Mouse (Mus musculus) kidney, postnatal 10 days (tissue): ENCODE data around the gene Gpr1.
A peak's percentile ranks its signal among the peaks of the same experiment; 100 is the strongest.
"Not testable (repeated sequence)": the region's sequence is repeated elsewhere in the genome, so short reads cannot be mapped to it uniquely, and the experiment has no call there.

Experiments
- DNase-seq: peaks from one replicate; pipeline ENCODE4 v3.0.0; 2021; ENCODE audit warnings: mixed read lengths

The Gpr1 gene

GRCm38 (mm10) chr1:63214631-63215030, 288 bp upstream of the Gpr1 start:
- no peak for DNase-seq

DNA sequence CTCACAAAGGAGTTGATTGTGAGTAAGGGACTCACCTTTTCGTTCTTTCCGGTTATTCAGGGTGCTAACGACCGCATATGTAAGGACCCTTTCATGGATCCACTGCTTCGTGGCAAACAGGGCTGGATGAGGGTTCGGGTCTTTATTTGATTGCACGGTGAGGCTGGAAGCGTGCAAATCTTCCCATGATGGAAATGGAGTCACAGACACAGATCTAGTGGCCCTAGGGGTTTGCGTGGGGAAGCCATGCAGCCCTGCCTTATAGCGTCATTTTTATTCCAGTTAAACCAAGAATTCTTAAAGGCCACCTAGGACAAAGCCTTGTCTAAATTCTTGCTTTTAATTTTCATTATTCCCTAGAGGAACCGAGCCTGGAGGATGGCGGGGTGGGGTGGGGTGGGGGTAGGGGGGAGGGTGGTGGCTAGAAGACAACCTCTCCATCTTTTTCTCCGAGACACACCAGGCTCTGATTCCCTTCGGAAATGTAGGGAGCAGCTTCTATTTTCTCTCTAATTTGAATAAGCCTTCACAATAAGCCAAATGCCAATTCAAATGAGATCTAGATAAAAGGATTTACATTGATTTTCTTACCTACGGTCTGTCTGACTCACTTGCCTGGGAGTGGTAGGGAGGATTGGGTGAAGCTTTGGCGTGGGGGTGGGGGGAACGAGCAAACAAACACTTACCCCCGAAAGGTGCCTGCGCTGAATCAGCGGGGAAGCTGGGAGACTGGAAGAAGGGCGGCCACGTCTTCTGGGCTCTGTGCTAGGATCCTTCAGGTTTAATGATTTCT, 669 bp downstream of the Gpr1 start:
- DNase-seq: no peak

GRCm38 (mm10) chr1:63209861-63210529, 4.3 kb downstream of the Gpr1 start:
- DNase-seq: no peak

- no peak for DNase-seq
These were observed 6.7 kb downstream of the Gpr1 start for GRCm38 (mm10) chr1:63207607-63208006.

GRCm38 (mm10) chr1:63204660-63205394, 9.5 kb downstream of the Gpr1 start:
- no peak for DNase-seq

DNA sequence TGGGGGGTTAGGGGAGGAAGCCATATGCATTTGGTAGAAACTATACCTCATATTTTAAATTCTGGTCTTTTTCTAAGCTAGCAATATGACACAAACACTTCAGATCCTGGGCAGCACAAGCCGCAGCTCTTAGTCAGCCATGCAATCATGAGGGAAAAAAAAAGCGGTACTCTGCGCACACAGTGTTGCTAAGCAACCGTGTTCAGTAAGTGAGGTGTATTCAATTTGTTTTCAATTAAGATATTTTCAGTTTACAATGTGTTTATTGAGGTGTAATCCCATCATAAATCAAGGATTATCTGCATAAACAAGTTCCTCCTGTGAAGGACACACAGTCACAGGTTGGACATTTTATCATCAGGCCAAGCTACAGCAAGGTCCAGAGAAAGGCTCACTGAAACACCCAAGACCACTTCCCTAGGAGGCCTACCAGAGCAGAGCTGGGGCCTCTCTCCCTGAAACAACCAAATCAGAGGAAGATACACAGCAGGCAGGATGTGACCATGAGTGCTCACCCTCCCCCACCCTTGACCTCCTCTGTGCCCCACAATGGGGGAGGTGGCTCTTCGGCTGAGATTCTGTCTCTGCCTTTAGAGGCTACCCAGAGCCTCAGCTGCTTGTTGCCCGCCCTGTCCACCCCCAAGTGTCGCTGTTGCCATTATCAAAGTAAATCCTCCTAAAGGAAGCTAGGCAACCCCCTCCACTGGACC, 10.2 kb downstream of the Gpr1 start:
- DNase-seq: peak; percentile 44

DNA sequence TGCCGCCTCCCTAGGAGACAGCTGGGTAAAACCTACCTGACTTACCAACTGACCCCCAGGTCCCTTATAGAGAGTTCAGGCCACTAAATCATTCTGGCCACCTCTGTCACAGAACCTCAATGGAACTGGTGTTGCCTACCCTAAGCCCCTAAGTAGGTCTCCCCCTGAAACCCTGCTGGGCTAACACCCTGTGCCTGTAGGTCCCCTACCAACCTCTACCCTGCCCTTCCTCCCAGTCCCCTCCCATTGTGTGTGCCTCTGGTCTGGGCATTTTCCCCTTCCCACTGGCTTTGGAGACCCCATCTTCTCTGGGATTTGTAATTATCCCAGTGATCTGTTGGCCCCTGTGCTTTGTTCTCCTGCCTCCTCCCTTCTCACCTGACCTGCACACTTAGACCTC, 10.9 kb downstream of the Gpr1 start:
- DNase-seq: no peak

- DNase-seq: no peak
These were observed 12.7 kb downstream of the Gpr1 start for GRCm38 (mm10) chr1:63201672-63202071.

GRCm38 (mm10) chr1:63200322-63200721, 14.0 kb downstream of the Gpr1 start:
- no peak for DNase-seq

DNA sequence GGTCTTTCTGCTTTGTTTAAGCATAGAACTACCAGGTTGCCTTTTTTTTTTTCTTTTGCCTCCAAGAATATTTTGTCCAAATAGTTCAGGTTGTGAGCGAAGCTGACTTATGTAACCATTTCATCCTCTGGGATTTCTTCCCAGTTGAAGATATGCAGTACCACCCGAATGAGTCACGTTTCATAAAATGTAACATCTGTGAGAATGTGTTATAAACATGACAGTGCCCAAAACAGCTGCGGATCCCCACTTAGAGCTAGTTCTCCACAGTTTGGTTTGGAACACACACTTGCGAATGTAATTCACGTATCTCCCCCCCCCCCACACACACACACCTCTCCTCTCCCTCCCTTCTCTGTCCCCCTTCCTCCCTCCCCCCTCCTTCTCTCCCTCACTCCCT, 15.0 kb downstream of the Gpr1 start:
- DNase-seq: no peak

DNA sequence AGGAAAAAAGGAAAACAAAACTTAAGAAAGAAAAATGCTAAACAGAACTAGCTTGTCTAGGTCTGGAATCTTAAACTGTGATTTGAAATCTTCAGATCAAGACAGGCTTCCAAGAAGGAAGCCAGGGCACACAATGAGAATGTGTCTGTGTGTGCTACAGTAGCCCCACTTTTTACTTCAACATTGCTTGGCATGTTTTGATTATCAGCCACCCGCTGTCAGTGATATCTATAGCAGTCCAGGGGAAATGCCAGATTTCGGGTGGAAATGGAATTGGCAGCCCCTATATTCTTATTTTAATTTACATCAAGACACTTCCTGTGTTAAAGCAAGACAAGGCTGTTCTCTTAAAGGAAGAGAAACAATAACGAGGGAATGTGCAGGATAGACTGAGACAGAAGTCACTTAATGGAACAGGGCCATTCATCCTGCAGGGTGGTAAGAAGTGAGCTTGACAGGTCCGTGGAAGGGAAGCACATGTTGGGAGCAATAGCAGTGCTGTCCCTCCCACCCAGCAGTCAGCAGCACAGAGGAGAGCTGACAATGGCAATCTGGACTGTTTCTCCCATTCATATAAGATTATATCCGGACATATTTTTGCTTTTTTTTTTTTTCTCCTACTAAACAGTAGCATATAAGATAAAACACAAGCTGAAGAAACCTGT, 18.4 kb downstream of the Gpr1 start:
- peak; percentile 13 for DNase-seq

GRCm38 (mm10) chr1:63192306-63193065, 21.9 kb downstream of the Gpr1 start:
- DNase-seq: peak; percentile 16

- DNase-seq: peak; percentile 71
These were observed 23.5 kb downstream of the Gpr1 start for GRCm38 (mm10) chr1:63190851-63191250.

DNA sequence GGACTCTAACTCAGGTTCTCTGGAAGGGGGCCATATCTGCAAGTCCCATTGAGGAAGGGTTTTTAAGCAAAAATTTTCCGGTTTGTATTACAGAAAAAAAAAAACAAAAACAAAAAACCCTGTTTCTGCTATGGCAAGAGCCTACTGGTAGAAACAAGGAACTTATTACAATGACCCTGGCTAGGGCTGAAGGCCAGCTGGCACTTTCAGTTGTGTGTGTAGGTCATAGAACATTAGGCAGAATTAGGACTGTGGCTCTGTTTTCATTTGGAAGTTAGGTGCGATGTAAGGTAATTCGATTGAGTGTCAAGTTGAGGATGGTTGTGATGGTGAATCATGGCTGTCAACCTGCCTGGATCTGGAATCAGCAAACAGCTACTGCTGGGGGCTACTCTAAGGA, 25.8 kb downstream of the Gpr1 start:
- DNase-seq: no peak

DNA sequence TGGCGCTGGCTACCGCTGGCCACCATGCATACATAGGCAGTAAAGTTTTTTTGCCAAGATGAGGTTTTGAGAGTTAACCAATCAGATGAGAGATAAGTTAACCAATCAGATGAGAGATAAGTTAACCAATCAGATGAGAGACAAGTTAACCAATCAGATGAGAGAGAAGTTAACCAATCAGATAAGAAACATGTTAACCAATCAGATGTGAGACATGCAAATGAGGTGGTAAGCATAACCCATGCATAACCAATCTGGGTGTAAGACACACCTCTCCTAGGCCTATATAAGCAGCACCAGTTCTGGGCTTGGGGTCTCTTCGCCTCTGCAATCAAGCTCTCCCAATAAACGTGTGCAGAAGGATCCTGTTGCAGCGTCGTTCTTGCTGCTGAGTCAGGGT, 28.9 kb downstream of the Gpr1 start:
- not testable (repeated sequence) for DNase-seq

DNA sequence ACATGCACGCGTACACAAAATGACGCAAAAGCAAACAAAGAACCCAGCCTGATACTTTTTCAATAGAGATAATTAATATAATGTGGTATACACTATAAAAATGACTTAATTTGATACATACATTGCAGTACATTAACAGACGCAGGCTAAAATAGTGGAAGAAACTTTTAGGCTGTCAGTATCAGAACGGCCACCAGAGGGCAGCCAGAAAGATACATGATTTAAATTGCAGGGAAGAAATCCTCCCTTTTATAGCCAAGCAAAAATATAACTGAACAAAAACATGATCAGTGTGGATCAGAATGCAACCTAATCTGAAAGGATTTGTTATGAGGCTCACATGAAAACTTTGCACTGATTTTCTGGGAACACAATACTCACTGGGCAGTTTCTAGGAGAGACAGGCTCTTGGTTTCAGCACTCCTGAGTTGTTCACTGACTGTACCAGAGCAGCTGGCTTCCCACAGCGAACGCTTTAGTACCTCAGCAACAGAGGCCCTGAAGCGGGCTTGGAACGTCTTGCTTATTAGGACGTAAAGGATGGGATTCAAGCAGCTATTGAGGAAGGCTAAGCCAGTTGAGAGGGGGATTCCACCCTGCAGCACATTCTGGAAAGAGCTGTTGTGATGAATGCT, 31.6 kb downstream of the Gpr1 start:
- DNase-seq: peak; percentile 76

- peak; percentile 52 for DNase-seq
These were observed 32.1 kb downstream of the Gpr1 start for GRCm38 (mm10) chr1:63182212-63182611.

DNA sequence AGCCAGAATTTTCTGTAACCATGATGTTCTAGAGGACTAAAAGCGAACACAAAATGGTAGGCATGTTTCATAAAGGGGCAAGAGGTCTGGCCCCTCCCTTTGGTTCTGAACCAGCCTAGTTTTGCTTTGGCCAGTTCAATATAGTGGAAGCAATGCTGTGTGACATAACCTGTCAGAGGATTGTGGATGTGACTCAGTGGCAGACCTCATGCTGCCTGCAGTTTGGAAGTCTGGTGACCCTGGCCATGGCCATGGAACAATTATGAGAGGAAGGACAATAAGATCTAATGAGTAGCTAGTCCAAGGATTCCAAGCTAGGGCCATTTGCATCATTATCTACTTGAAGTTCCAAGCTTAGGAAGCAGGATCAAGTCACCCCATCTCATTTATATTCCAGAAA, 32.9 kb downstream of the Gpr1 start:
- no peak for DNase-seq

- peak; percentile 96 for DNase-seq
These were observed 33.3 kb downstream of the Gpr1 start for GRCm38 (mm10) chr1:63181019-63181418.

DNA sequence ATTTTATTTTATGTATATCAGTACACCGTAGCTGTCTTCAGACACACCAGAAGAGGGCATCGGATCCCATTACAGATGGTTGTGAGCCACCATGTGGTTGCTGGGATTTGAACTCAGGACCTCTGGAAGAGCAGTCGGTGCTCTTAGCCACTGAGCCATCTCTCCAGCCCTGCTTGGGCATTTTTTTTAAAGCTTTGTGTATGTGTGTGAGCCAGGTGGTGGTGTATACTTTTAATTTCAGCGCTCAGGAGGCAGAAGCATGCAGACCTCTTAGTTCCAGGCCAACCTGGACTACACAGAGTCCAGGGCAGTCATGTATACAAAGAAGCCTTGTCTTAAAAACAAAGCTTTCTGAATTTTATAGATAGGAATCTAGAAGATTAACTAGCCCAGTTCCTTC, 33.8 kb downstream of the Gpr1 start:
- not testable (repeated sequence) for DNase-seq

DNA sequence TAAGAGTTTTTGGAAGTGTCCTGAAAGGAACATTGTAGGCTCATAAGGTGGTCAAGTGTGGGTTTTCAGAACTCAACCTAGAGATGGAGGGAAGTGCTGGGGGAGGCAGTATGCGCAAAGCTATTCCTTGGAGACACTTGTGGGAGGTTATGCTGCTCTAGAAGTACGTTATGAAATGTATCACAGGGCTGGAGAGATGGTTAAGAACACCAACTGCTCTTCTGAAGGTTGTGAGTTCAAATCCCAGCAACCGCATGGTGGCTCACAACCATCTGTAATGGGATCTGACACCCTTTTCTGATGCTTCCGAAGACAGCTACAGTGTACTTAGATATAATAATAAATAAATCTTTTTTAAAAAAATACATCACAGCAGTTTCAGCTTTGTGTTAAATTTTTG, 34.2 kb downstream of the Gpr1 start:
- no peak for DNase-seq
